Mouse (Mus musculus): ENCODE data around the gene Shisa9. TPM values are rescaled to one million over a fixed set of nuclear protein-coding genes. Genes with fewer than 3 reads are reported as not detected.

The Shisa9 gene
- polyA plus RNA-seq, 1 experiment from 2014 or later: 1.4 TPM

DNA sequence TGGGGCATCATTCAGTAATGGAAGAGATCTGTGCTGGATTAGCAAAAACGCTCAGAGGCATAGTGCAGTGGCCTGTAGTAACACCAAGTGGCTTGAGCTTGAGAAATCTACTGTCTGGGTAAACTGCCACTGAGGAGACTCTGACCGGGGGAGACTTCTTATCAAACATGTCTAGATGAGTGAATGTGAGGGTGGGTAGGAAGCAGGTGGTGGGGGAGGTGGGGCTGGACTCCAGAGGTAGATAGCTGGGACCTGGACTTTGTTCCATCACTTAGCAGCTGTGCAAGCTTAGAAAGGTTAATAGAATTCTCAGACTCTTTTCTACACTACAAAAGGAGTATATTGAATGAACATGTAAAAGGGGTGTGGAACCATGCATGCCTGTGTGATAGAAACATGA is 21.3 kb downstream of the Shisa9 start:
- ATAC-seq (ENCODE audit: insufficient number of reproducible peaks, low FRiP score, low TSS enrichment, low read depth): no peak
- Histone ChIP-seq H3K9ac (no peak overlapping the region), H3K27ac (replicated peaks) (no peak overlapping the region), H3K9me3 (replicated peaks) (no peaks in the 10 kb centered on the region), H3K36me3 (no peaks in the 10 kb centered on the region), H3K4me3 (replicated peaks) (no peak overlapping the region), H3K4me2 (replicated peaks) (no peak overlapping the region), H3K4me1 (no peaks in the 10 kb centered on the region), H3K27me3 (no peaks in the 10 kb centered on the region)
- WGBS: 72% methylated on average over 2 of the region's 2 CpGs

DNA sequence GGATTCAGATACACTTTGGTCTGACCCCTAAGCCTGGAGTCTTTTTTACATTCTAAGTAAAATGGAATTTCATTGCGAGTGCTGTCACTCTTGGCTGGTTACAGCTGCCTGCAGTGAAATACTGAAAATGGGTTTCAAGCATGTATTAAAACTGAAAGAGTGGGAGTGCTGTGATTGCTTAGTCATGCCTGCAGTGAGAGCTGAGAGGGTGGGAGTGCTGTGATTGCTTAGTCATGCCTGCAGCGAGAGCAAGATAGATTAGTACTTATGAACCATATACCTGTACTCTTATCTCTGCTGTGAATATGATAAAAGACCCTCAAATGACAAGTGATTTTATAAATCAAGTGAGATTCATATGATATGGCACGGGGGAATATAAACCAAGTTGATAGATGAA is 26.2 kb downstream of the Shisa9 start:
- Histone ChIP-seq H3K4me2 (replicated peaks) (no peak overlapping the region), H3K27me3 (no peaks in the 10 kb centered on the region), H3K27ac (replicated peaks) (no peak overlapping the region), H3K9ac (no peak overlapping the region), H3K36me3 (no peaks in the 10 kb centered on the region), H3K4me3 (replicated peaks) (no peak overlapping the region), H3K9me3 (replicated peaks) (no peaks in the 10 kb centered on the region), H3K4me1 (no peaks in the 10 kb centered on the region)
- no peak for ATAC-seq (ENCODE audit: insufficient number of reproducible peaks, low FRiP score, low TSS enrichment, low read depth)
- WGBS: 88% methylated on average over 3 of the region's 3 CpGs

DNA sequence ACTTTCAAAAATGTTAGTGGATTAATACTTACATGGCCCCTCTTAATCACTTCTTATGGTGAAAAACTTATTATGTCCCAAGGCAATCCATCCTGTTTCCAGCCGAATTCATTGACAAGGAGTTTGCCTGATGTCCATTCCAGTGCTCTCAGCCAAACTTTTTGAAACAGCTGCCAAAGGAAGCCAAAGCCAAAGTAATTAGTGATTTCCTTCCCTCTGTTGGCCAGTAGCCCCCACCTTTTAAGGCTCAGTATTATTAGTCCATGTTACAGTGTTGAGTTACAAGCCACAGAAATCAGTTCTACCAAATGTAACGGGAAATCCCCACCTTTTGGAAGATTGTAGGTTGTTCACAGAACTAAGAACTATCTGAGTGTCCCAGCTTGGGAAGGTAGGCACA is 28.8 kb downstream of the Shisa9 start:
- Histone ChIP-seq H3K9me3 (replicated peaks) (no peaks in the 10 kb centered on the region), H3K36me3 (no peaks in the 10 kb centered on the region), H3K9ac (no peak overlapping the region), H3K4me3 (replicated peaks) (no peak overlapping the region), H3K4me1 (no peaks in the 10 kb centered on the region), H3K27ac (replicated peaks) (no peak overlapping the region), H3K27me3 (no peaks in the 10 kb centered on the region), H3K4me2 (replicated peaks) (no peak overlapping the region)
- WGBS: 81% methylated on average over 2 of the region's 2 CpGs
- ATAC-seq (ENCODE audit: insufficient number of reproducible peaks, low FRiP score, low TSS enrichment, low read depth): no peak

DNA sequence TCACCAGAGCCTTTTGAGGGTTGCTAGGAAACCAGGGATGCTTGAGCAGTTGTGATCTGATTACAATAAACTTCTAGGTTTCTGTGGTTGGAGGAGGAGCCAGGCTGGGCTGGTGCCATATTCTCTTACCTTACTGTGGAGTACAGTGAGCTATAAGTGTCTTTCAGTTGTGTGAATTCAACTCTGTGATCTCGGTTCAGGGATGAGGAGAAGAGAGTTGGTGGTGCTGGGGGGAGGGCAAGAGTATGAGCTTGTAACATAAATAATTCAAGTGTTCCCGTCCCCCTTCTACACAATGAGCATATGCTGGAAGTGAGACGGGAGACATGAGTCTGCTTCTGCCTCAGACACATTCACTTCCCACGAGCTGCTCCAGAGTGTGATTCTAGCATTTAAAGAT is 30.6 kb downstream of the Shisa9 start:
- H3K27ac ChIP-seq (replicated peaks): no peak overlapping the region
- no peak for ATAC-seq (ENCODE audit: insufficient number of reproducible peaks, low FRiP score, low TSS enrichment, low read depth)
- 69% methylated on average over 4 of the region's 4 CpGs for WGBS
- H3K9me3 ChIP-seq (replicated peaks): no peaks in the 10 kb centered on the region
- H3K27me3 ChIP-seq: no peaks in the 10 kb centered on the region
- H3K36me3 ChIP-seq: no peaks in the 10 kb centered on the region
- no peak overlapping the region for H3K4me3 ChIP-seq (replicated peaks)
- no peak overlapping the region for H3K4me2 ChIP-seq (replicated peaks)
- no peaks in the 10 kb centered on the region for H3K4me1 ChIP-seq
- H3K9ac ChIP-seq: no peak overlapping the region

DNA sequence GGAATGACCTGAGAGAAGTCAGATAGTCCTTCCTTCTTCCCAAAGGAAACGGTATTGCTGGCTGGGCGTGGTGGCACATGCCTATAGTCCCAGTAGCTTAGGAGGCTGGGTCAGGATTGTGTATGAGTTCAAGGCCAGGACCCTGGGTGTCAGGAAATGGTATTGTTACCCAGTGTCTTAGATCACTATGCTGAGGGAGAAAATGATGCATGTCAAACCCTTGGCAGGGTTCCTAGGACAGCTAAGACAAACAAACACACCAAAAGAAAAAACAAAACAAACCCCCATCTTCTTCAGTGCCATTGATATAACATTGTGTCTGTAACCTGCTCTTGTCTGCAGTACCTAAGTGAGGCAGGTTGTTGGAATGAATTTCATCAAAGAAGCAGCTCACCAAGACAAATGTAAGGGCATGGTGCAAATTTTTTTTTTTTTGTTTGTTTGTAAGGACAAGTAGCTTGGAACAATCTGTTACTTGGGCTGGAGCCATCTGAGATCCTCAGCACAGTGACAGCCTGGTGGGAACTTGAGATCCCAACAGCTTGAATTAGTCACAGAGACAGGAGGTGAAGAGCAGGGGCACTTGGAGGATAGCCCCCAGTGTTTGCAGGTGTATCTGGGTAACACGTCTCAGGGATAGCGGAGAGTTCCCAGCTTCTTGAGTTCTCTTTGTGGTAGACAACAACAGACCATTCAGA is 34.2 kb downstream of the Shisa9 start:
- 86% methylated on average over 4 of the region's 4 CpGs for WGBS
- Histone ChIP-seq H3K9me3 (replicated peaks) (no peaks in the 10 kb centered on the region), H3K4me2 (replicated peaks) (no peak overlapping the region), H3K36me3 (no peaks in the 10 kb centered on the region), H3K27ac (replicated peaks) (no peak overlapping the region), H3K9ac (no peak overlapping the region), H3K4me1 (no peaks in the 10 kb centered on the region), H3K4me3 (replicated peaks) (no peak overlapping the region), H3K27me3 (no peaks in the 10 kb centered on the region)
- no peak for ATAC-seq (ENCODE audit: insufficient number of reproducible peaks, low FRiP score, low TSS enrichment, low read depth)

DNA sequence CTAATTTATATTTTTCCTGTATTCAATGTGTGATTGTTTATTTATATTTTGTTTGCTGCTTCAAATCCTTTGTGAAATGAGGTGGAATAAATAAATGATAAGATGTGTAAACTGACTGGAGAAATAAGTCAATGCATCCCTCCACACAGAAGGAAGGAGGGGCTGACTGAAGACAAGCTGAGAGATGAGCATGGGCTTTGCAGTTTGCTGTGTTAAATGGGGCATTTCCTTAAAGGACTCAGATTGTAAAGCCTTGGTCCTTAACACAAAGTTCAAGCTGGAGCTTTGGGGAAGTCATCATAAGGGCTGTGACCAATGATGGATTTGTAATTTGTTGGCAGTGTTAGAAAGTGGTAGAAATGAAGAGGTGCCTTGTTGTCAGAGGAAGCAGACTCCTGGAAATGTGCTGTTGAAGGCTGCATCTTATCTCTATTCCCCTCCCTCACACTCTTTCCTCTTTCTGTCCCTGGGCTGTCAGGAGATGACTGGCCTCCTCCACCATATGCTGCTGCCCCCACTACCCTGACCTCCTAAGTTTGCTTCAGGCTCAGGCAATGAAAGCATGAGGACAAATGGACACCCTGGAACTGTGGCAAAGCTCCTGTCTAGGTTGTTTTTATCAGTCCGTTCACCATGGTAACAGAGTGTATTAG is 36.3 kb downstream of the Shisa9 start:
- Histone ChIP-seq H3K36me3 (no peaks in the 10 kb centered on the region), H3K9ac (no peak overlapping the region), H3K4me2 (replicated peaks) (no peak overlapping the region), H3K9me3 (replicated peaks) (no peaks in the 10 kb centered on the region), H3K27ac (replicated peaks) (no peak overlapping the region), H3K4me1 (no peaks in the 10 kb centered on the region), H3K4me3 (replicated peaks) (no peak overlapping the region), H3K27me3 (no peaks in the 10 kb centered on the region)
- ATAC-seq (ENCODE audit: insufficient number of reproducible peaks, low FRiP score, low TSS enrichment, low read depth): no peak
- WGBS: 92% methylated on average over 1 of the region's 1 CpGs

DNA sequence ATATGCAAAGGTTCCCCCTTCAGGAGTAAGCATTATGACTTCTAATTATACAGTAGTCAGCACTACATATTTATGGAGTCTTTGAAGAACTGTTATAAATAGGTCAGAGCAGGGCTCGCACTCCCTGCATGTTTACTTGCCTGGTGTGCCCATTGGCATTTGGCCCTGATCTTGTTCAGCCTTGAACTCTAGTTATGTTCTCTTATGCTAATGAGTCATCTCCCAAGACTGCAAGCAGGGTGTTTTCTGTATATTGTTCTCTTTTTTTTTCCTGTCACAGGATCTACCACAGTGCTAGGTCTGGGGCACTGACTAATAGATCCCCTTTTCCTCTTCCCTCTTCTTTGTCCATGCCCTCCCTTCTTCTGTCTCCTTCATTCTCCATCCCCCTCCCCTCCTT is 48.5 kb downstream of the Shisa9 start:
- H3K9me3 ChIP-seq (replicated peaks): no peaks in the 10 kb centered on the region
- 77% methylated on average over 1 of the region's 1 CpGs for WGBS
- no peak overlapping the region for H3K4me3 ChIP-seq (replicated peaks)
- H3K9ac ChIP-seq: no peak overlapping the region
- H3K4me2 ChIP-seq (replicated peaks): no peak overlapping the region
- no peak overlapping the region for H3K27ac ChIP-seq (replicated peaks)
- H3K4me1 ChIP-seq: no peaks in the 10 kb centered on the region
- no peak for ATAC-seq (ENCODE audit: insufficient number of reproducible peaks, low FRiP score, low TSS enrichment, low read depth)
- no peaks in the 10 kb centered on the region for H3K36me3 ChIP-seq
- H3K27me3 ChIP-seq: no peaks in the 10 kb centered on the region

DNA sequence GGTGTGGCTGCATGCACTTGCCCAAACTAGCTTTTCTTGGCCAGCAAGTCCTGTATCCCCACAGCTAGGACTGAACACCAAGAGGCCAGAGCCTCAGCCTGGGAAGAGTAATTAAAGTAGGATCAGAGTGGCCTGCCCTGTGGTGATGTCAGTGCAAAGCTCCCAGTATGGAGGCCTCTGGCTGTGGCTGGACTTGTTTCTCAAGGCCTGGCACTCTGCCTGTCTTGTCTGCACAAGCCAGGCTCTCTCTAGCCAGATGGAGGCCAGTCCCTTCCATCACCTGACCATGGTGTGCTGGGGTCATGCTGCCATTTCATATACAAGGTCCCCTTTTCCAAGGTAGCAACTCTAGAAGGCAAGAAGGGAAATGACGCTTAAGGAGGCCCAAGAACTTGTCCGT is 51.0 kb downstream of the Shisa9 start:
- Histone ChIP-seq H3K4me3 (replicated peaks) (no peak overlapping the region), H3K4me2 (replicated peaks) (no peak overlapping the region)
- WGBS: 79% methylated on average over 2 of the region's 2 CpGs

DNA sequence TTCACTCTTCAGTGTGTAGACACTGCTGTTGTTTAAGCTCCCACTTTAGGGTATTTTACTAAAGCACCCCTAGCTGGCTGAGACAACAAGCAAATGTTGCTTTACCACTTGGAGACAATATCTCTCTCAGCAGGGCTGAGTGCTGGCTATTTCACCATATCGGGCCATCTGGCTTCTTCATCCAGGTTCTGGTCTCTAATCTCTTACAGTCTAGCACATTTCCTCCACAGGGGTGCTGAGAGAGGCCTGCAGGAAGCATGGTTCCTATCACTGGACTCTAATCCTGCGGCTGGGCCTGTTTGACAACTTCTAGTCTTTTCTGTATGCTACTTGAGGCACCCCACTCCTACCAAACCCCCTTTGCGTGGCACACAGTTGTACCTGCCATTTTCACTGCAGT is 51.7 kb downstream of the Shisa9 start:
- 66% methylated on average over 3 of the region's 3 CpGs for WGBS
- Histone ChIP-seq H3K9me3 (replicated peaks) (no peaks in the 10 kb centered on the region), H3K9ac (no peak overlapping the region), H3K4me2 (replicated peaks) (no peak overlapping the region), H3K36me3 (no peaks in the 10 kb centered on the region), H3K27me3 (no peaks in the 10 kb centered on the region), H3K4me3 (replicated peaks) (no peak overlapping the region), H3K4me1 (no peaks in the 10 kb centered on the region), H3K27ac (replicated peaks) (no peak overlapping the region)
- ATAC-seq (ENCODE audit: insufficient number of reproducible peaks, low FRiP score, low TSS enrichment, low read depth): no peak

More for the DNA sequence above, 51.0 kb downstream of the Shisa9 start:
- no peak for ATAC-seq (ENCODE audit: insufficient number of reproducible peaks, low FRiP score, low TSS enrichment, low read depth)
- H3K27ac ChIP-seq (replicated peaks): no peak overlapping the region
- H3K4me1 ChIP-seq: no peaks in the 10 kb centered on the region
- H3K9me3 ChIP-seq (replicated peaks): no peaks in the 10 kb centered on the region
- no peaks in the 10 kb centered on the region for H3K27me3 ChIP-seq
- H3K36me3 ChIP-seq: no peaks in the 10 kb centered on the region
- no peak overlapping the region for H3K9ac ChIP-seq

DNA sequence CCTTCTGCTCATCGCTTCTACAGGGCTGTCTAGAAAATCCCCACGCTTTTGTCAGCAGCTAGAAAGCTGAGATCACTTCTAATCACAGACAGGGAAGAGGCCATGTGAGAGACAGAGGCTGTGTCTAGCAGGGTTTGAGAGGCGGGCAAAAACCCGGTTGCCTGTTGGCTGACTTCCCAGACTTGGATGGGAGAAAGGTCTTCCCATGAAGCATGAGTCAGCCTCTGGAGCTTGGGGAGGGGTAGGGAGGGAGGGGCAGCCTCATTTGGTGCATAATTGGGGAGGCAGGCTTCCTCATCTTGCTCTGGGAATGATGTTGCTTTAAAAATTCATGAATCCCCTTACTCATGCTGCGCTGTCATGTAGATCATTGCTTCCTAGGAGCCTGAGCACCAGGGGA is 57.0 kb downstream of the Shisa9 start:
- Histone ChIP-seq H3K4me1 (no peaks in the 10 kb centered on the region), H3K36me3 (no peaks in the 10 kb centered on the region), H3K4me2 (replicated peaks) (no peak overlapping the region), H3K27me3 (no peaks in the 10 kb centered on the region), H3K9ac (no peak overlapping the region), H3K9me3 (replicated peaks) (no peaks in the 10 kb centered on the region), H3K27ac (replicated peaks) (no peak overlapping the region), H3K4me3 (replicated peaks) (no peak overlapping the region)
- ATAC-seq (ENCODE audit: insufficient number of reproducible peaks, low FRiP score, low TSS enrichment, low read depth): no peak
- 35% methylated on average over 5 of the region's 5 CpGs for WGBS

DNA sequence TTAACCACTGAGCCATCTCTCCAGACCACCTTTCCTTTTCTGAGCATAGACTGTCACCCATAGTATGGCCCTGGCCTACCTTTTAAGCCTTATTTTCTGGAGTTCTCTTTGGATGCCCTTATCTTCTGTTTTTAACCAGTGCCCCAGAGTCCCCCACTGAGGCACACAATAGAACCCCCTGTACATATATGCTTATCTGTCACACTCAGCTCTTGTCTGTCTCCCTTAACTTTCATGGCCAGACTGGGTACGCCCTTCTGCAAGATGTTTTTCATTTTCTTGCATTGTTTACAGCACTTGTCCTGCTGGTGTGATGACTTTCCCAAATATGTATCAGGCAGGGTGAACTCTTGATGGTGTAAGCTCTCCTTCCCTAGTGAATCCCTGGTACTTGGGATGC is 68.1 kb downstream of the Shisa9 start:
- H3K27me3 ChIP-seq: no peaks in the 10 kb centered on the region
- H3K9me3 ChIP-seq (replicated peaks): no peaks in the 10 kb centered on the region
- H3K4me3 ChIP-seq (replicated peaks): no peak overlapping the region
- no peak overlapping the region for H3K27ac ChIP-seq (replicated peaks)
- H3K36me3 ChIP-seq: no peaks in the 10 kb centered on the region
- no peak for ATAC-seq (ENCODE audit: insufficient number of reproducible peaks, low FRiP score, low TSS enrichment, low read depth)
- no peak overlapping the region for H3K9ac ChIP-seq
- WGBS: 85% methylated on average over 1 of the region's 1 CpGs
- no peak overlapping the region for H3K4me2 ChIP-seq (replicated peaks)
- no peaks in the 10 kb centered on the region for H3K4me1 ChIP-seq

DNA sequence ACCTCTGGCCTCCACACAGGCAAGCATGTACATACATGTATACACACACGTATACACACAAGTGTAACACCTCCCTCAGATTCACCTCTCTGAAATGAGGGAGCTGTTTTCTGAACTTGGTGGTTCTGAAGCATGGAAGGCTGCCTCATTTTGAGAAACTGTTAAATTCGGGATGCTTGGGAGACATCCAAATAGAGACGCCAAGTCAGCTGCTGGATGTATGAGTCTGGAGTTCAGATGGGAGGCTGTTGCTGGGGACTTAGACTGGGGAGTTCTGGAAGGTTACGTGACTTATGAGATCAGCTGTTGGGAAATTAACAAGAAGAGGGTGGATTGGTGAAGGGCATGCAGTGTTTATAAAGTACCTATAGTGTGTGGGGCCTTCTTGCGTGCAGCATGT is 88.7 kb downstream of the Shisa9 start:
- H3K4me2 ChIP-seq (replicated peaks): no peak overlapping the region
- 77% methylated on average over 5 of the region's 5 CpGs for WGBS
- H3K4me3 ChIP-seq (replicated peaks): no peak overlapping the region
- ATAC-seq (ENCODE audit: insufficient number of reproducible peaks, low FRiP score, low TSS enrichment, low read depth): no peak
- H3K9ac ChIP-seq: no peak overlapping the region
- H3K36me3 ChIP-seq: no peaks in the 10 kb centered on the region
- peaks cover 4% of the 10 kb centered on the region; the same call in 1 of the 2 replicates for H3K4me1 ChIP-seq
- H3K27ac ChIP-seq (replicated peaks): no peak overlapping the region
- no peaks in the 10 kb centered on the region for H3K27me3 ChIP-seq
- H3K9me3 ChIP-seq (replicated peaks): no peaks in the 10 kb centered on the region

All from embryonic facial prominence, embryonic 15.5 days (tissue).